Mouse (Mus musculus) erythroblast, adult 5-6 weeks (primary cell): Measurements from ENCODE around the gene Paqr6. TPM values are rescaled to one million over a fixed set of nuclear protein-coding genes. Genes with fewer than 3 reads are reported as not detected.
"Not testable (repeated sequence)": the region's sequence is repeated elsewhere in the genome, so short reads cannot be mapped to it uniquely, and the experiment has no call there.

Source experiments
- ATAC-seq: replicated peaks from 2 replicates; pipeline ENCODE4 v1.8.0; 2016; ENCODE audit warnings: moderate number of reproducible peaks, mild to moderate bottlenecking, moderate TSS enrichment, inconsistent platforms; ENCODE audit not compliant: poor library complexity, low FRiP score, severe bottlenecking
- total RNA-seq, 2 experiments: library from RNA; stranded (forward) in 1 of 2; stranded (reverse) in 1 of 2; fragments of 150-400 nt in 1 of 2; fragments of 200-764, 138-1000 nt in 1 of 2; gene quantifications; 2 replicates each; pipeline versions ENCODE4 v1.2.3 to v1.2.4; 2015 to 2017; ENCODE audit warnings: low replicate concordance in 2 of 2

Gene Paqr6
- total RNA-seq, 2 experiments from 2014 or later = 3.1 TPM; not detected in 1

DNA sequence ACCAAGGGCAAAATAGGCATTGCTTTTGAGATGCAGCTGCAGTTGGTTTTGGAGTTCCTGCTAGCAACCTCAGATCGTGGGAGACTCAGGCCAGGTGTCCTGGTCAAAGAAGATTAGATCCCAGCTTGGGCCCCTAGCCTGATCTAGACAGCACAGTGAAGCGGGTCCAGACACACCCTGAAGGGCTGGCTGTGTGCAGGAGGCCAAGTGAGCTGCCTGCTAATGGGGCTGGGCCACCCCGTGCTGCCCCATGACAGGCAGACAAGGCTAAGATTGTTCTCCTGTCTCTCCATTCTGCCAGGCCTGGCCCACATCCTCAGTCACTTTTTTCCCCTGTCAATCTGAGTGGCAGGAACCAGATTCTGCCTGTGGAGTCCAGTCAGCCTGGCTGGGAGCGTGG lies 684 bp upstream of the Paqr6 start:
- ATAC-seq = peak; percentile 72

GRCm38 (mm10) chr3:88365705-88366361 lies 1.4 kb downstream of the Paqr6 start:
- no peak for ATAC-seq

- ATAC-seq = peak; percentile 59
Observed at GRCm38 (mm10) chr3:88366830-88367428, 2.5 kb downstream of the Paqr6 start.

GRCm38 (mm10) chr3:88367517-88367916 lies 3.1 kb downstream of the Paqr6 start:
- not testable (repeated sequence) for ATAC-seq

- not testable (repeated sequence) for ATAC-seq
Observed at GRCm38 (mm10) chr3:88368511-88368910, 4.1 kb downstream of the Paqr6 start.

DNA sequence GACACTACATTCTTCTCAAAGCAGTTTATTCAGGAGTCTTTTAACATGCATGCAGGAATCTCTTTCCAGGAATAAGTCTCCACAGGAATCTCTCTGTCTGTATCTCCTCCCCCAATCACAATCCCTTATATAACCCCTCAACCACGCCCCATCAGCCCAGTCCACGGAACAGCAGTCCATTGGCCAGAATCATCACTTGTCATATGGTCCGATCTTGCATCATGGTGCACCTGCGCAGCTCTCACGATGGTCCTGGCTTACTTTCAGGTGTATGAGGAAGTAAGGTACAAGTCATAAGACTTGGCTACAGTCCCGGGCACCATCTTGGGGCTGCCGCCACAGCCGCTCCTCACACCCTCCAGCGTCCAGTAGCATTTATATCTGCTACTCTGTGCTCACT lies 8.3 kb downstream of the Paqr6 start, which contains the start of gene Bglap3:
Gene Bglap3, minus strand, starts transcription at position 101 of the 400 bp plus-strand sequence.
- ATAC-seq = not testable (repeated sequence)

DNA sequence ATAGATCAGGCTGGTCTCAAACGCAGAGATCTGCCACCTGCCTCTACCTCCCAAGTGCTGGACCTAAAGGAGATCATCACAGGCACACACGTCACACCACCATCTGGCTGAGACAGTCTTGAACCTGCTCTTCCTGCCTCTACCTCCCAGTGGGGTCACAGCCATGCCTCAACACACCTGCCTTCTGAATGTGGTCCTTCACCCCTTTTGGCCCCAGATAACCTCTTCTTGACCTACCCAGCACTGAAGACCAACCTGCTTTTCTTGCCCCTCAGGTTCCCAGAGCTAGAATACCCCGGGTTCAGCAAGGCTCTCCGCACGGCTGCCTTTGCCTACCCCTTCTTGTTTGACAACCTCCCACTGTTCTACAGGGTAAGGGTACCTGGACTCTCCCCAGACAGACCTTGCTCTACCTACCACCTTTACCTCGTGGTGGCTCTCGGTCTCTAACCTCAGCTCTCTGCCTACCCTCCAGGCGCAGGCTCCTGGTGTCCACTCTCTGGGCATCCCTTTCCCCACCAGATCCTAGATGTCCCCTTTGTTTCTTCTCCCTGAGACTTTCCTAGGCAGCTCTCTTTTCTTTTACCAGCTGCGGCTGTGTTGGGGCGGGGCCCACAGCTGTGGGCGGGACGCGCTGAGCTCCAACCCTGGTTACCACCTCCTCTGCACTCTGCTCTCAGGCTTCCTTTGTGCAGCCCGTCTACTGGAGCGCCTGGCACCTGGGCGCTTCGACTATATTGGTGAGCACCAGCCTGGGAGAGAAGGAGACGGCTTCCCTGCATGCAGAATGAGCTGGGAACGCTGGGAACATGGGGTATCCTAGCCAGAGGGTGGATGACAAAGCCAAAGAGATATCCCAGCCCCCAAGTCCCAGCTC lies 11.6 kb downstream of the Paqr6 start:
- peak; percentile 80 for ATAC-seq

DNA sequence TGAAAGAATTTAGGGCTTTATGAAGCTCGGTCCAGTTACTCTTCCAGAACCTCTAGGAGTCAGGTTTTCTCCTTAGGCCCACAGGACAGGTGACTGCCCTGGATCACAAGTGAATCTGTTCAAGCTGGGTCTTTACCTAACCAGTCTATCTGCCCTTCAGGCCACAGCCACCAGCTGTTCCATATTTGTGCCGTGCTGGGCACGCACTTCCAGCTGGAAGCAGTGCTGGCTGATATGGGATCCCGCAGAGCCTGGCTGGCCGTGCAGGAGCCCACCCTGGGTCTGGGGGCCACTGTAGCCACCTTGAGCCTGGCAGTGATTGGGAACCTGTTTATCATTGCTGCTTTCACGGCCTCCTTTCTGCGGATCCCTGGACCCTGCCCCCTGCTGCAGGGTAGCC lies 12.3 kb downstream of the Paqr6 start:
- ATAC-seq = not testable (repeated sequence)

DNA sequence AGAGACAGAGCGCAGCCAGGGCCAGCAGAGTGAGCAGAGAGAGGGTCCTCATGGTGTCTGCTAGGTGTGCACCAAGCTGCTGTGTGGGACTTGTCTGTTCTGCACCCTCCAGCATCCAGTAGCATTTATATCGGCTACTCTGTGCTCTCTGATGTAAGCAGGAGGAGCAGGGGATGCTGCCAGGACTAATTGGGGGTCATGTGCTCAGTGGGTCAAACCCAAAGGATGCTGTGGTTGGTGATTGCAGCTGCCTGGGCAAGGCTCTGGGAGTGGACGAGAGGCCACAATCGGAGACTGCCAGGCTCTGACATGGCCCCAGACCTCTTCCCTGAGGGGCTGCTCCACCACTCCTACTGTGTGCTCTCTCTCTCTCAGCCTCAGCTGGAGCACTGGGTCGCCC lies 14.2 kb downstream of the Paqr6 start, which contains the start of gene Bglap2:
Gene Bglap2, minus strand, starts transcription at position 101 of the 400 bp plus-strand sequence.
- ATAC-seq = not testable (repeated sequence)

- peak; percentile 75 for ATAC-seq
Observed at GRCm38 (mm10) chr3:88381389-88382315, 17.3 kb downstream of the Paqr6 start.

DNA sequence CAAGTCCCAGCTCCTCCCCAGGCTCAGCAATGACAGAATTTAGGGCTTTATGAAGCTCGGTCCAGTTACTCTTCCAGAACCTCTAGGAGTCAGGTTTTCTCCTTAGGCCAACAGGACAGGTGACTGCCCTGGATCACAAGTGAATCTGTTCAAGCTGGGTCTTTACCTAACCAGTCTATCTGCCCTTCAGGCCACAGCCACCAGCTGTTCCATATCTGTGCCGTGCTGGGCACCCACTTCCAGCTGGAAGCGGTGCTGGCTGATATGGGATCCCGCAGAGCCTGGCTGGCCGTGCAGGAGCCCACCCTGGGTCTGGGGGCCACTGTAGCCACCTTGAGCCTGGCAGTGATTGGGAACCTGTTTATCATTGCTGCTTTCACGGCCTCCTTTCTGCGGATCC lies 18.0 kb downstream of the Paqr6 start:
- not testable (repeated sequence) for ATAC-seq

GRCm38 (mm10) chr3:88384364-88384763 lies 20.0 kb downstream of the Paqr6 start, which contains the start of gene Bglap:
Bglap (minus strand) TSS chr3:88384464.
- ATAC-seq = no peak

DNA sequence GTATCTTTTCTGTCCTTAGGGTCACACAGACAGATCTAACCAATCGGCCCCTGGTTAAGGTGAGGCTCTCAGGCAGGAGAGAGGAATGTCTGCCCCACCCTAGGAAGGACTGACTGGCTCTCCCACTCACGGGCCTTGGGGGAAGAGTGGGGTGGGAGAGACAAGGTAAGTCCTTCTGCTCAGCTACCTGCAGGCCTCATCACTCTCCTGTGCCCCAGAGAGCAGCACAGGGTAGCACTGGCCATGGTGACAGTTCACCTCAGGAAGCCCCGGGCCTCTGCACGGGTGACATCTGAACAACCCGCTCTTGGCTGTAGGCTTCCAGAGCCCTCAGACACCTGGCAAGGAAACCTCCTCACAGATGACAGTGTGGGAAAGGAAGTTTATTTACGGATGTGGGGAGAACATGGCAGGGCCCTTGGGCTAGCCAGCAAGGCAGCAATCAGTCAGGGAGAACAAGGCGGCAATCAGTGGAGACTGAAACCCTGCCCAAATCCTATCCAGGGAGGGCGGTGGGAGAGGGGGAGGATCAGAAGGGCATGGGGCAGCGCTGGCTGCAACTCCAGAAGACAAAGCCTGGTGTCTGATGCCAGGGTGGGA lies 29.5 kb downstream of the Paqr6 start:
- ATAC-seq = no peak

DNA sequence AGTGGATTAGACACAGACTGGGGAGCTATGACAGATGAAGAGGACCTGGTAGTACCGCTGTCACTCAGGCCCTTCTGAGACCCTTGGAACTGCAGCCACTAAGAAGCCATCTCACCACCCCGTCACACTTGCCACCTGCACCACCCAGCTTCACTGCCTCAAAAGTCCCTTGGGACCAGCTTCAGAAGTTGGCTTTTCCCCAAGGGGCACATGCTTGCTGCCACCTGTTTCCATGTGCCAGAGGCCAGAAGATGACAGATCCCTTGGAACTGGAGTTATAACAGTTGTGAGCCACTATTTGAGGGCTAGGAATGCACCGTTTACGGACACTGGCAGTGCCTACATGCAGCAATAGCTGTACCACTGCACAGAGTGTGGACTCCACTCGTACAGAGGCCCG lies 30.9 kb downstream of the Paqr6 start:
- no peak for ATAC-seq

GRCm38 (mm10) chr3:88395742-88396141 lies 31.4 kb downstream of the Paqr6 start:
- no peak for ATAC-seq

DNA sequence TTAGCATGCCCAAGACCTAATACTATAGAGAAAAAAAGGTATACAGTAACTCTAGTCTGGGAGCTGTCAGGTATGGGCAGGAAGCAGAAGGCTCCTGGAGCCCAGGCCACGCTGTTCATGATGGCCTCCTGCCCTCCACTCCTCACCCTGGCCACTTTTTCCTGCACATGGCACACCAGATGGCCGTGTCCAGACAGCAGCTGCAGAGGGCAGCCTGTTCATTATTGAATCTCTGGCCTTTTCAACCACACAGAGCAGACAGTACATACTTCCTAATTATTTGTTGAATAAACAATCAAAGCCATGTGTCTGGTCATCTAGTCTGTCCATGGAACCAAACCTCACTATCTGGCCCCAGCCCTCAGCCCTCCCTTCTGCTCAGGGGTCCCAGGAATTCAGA lies 34.3 kb downstream of the Paqr6 start:
- ATAC-seq = no peak

- no peak for ATAC-seq
Observed at GRCm38 (mm10) chr3:88403522-88404230, 39.3 kb downstream of the Paqr6 start.

GRCm38 (mm10) chr3:88407090-88407489 lies 42.7 kb downstream of the Paqr6 start:
- ATAC-seq = peak; percentile 37; the same call in 1 of the 2 replicates
